ENCODE assay signal across 7 mouse cellular contexts in the genomic region with DNA sequence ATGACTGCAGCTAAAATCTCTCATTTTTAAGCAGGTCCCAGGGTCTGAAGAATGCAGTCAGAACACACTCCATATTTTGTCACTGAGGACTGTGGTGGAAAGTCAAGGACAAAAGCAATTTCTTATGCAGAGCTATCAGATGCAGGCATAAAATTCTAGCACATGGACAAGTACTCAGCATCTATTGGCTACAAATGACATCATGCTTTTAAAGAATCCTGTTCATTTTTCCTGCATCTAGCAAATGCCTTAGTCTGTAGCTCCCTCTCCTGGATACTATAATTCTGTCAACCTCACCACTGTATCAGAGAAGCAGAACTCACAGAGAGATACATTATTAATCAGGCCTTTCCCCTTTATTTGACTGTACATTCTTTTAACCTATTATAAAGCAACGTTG.
DNase-seq lines count a peak whose midpoint lies in the region; ATAC-seq and TF ChIP-seq lines count a peak whose summit lies in the region.

No protein-coding gene starts in this region.

- no peak overlapping the region for H3K4me3 ChIP-seq in neural tube, embryonic 11.5 days (ENCODE audit: low read depth, low read length)
- H3K4me3 ChIP-seq in embryonic facial prominence, embryonic 12.5 days: no peak overlapping the region
- H3K4me3 ChIP-seq in intestine, embryonic 16.5 days (ENCODE audit: low read length): no peak overlapping the region
- no peak overlapping the region for H3K4me3 ChIP-seq in midbrain, postnatal 0 days (ENCODE audit: low read depth, low read length)
- H3K4me3 ChIP-seq in kidney, embryonic 14.5 days (ENCODE audit: low read length): no peak overlapping the region

- H3K27me3 ChIP-seq in neural tube, embryonic 11.5 days (ENCODE audit: control insufficient read depth, insufficient read depth, low read length): no peaks in the 10 kb centered on the region
- no peaks in the 10 kb centered on the region for H3K27me3 ChIP-seq in embryonic facial prominence, embryonic 12.5 days
- H3K27me3 ChIP-seq in intestine, embryonic 16.5 days (replicated peaks; ENCODE audit: control insufficient read depth, insufficient read depth, low read length): no peaks in the 10 kb centered on the region
- no peaks in the 10 kb centered on the region for H3K27me3 ChIP-seq in midbrain, postnatal 0 days (ENCODE audit: insufficient read depth, low read length)
- H3K27me3 ChIP-seq in kidney, embryonic 14.5 days (ENCODE audit: control insufficient read depth, insufficient read depth, low read length): no peaks in the 10 kb centered on the region

- 38% methylated on average over 1 of the region's 1 CpGs for WGBS in neural tube, embryonic 11.5 days
- 37% methylated on average over 1 of the region's 1 CpGs for WGBS in embryonic facial prominence, embryonic 12.5 days
- WGBS in intestine, embryonic 16.5 days: 23% methylated on average over 1 of the region's 1 CpGs
- 32% methylated on average over 1 of the region's 1 CpGs for WGBS in midbrain, postnatal 0 days
- WGBS in kidney, embryonic 14.5 days: 33% methylated on average over 1 of the region's 1 CpGs

- TF ChIP-seq CTCF in midbrain, postnatal 0 days (IDR thresholded peaks at IDR 0.05): peak; percentile 96

- H3K36me3 ChIP-seq in neural tube, embryonic 11.5 days (ENCODE audit: control insufficient read depth, insufficient read depth, low read length): no peaks in the 10 kb centered on the region
- H3K36me3 ChIP-seq in embryonic facial prominence, embryonic 12.5 days: no peaks in the 10 kb centered on the region
- H3K36me3 ChIP-seq in intestine, embryonic 16.5 days (ENCODE audit: control insufficient read depth, insufficient read depth, low read length): peaks cover 5% of the 10 kb centered on the region; the same call in 1 of the 2 replicates
- H3K36me3 ChIP-seq in midbrain, postnatal 0 days (ENCODE audit: insufficient read depth, low read length): no peaks in the 10 kb centered on the region
- H3K36me3 ChIP-seq in kidney, embryonic 14.5 days (ENCODE audit: control insufficient read depth, insufficient read depth, low read length): no peaks in the 10 kb centered on the region

- ATAC-seq in neural tube, embryonic 11.5 days (ENCODE audit: insufficient read depth, low FRiP score, low TSS enrichment): no peak
- 0 out of 2 replicates have a peak, but pooled peaks have one; percentile 67 for ATAC-seq in embryonic facial prominence, embryonic 12.5 days (ENCODE audit: insufficient number of reproducible peaks, insufficient read depth, low FRiP score, low TSS enrichment)
- peak; percentile 28; the same call in 1 of the 2 replicates for ATAC-seq in intestine, embryonic 16.5 days
- ATAC-seq in midbrain, postnatal 0 days (ENCODE audit: low FRiP score): peak; percentile 91
- no peak for ATAC-seq in kidney, embryonic 14.5 days (ENCODE audit: low FRiP score, low TSS enrichment)

- DNase-seq in neural tube, embryonic 11.5 days (ENCODE audit: low spot score): peak; percentile 15
- no peak for DNase-seq in neural tube, embryonic 10.5 days (ENCODE audit: extremely low spot score, low spot score)
- DNase-seq in adipocyte (ENCODE audit: low spot score): peak; percentile 77
- peak; percentile 91 for DNase-seq in midbrain, postnatal 0 days (ENCODE audit: low spot score)

- H3K27ac ChIP-seq in neural tube, embryonic 11.5 days (ENCODE audit: low read depth, low read length): no peak overlapping the region
- H3K27ac ChIP-seq in embryonic facial prominence, embryonic 12.5 days: no peak overlapping the region
- no peak overlapping the region for H3K27ac ChIP-seq in intestine, embryonic 16.5 days (ENCODE audit: low read length)
- H3K27ac ChIP-seq in midbrain, postnatal 0 days (ENCODE audit: low read depth, low read length): peak overlapping the region; percentile 80
- no peak overlapping the region for H3K27ac ChIP-seq in kidney, embryonic 14.5 days (ENCODE audit: low read depth, low read length)

- H3K9me3 ChIP-seq in neural tube, embryonic 11.5 days (ENCODE audit: control insufficient read depth, low read length): no peaks in the 10 kb centered on the region
- H3K9me3 ChIP-seq in embryonic facial prominence, embryonic 12.5 days: no peaks in the 10 kb centered on the region
- no peaks in the 10 kb centered on the region for H3K9me3 ChIP-seq in intestine, embryonic 16.5 days (ENCODE audit: control insufficient read depth, low read length)
- no peaks in the 10 kb centered on the region for H3K9me3 ChIP-seq in midbrain, postnatal 0 days (ENCODE audit: low read length)
- no peaks in the 10 kb centered on the region for H3K9me3 ChIP-seq in kidney, embryonic 14.5 days (ENCODE audit: control insufficient read depth, low read length)

- no peaks in the 10 kb centered on the region for H3K4me1 ChIP-seq in neural tube, embryonic 11.5 days (ENCODE audit: control insufficient read depth, insufficient read depth, low read length)
- no peaks in the 10 kb centered on the region for H3K4me1 ChIP-seq in embryonic facial prominence, embryonic 12.5 days
- no peaks in the 10 kb centered on the region for H3K4me1 ChIP-seq in intestine, embryonic 16.5 days (ENCODE audit: control insufficient read depth, insufficient read depth, low read length)
- H3K4me1 ChIP-seq in midbrain, postnatal 0 days (ENCODE audit: insufficient read depth, low read length): peaks cover 6% of the 10 kb centered on the region; the same call in 1 of the 2 replicates
- H3K4me1 ChIP-seq in kidney, embryonic 14.5 days (ENCODE audit: control insufficient read depth, insufficient read depth, low read length): no peaks in the 10 kb centered on the region

- no peak overlapping the region for H3K9ac ChIP-seq in neural tube, embryonic 11.5 days (ENCODE audit: low read length)
- H3K9ac ChIP-seq in embryonic facial prominence, embryonic 12.5 days: no peak overlapping the region
- no peak overlapping the region for H3K9ac ChIP-seq in intestine, embryonic 16.5 days (ENCODE audit: low read depth, low read length)
- H3K9ac ChIP-seq in midbrain, postnatal 0 days (replicated peaks; ENCODE audit: low read length, poor library complexity, severe bottlenecking): no peak overlapping the region
- no peak overlapping the region for H3K9ac ChIP-seq in kidney, embryonic 14.5 days (ENCODE audit: low read depth, low read length)

- no peak overlapping the region for H3K4me2 ChIP-seq in neural tube, embryonic 11.5 days (ENCODE audit: low read depth)
- H3K4me2 ChIP-seq in embryonic facial prominence, embryonic 12.5 days (replicated peaks): no peak overlapping the region
- H3K4me2 ChIP-seq in intestine, embryonic 16.5 days (ENCODE audit: low read depth, low read length): no peak overlapping the region
- H3K4me2 ChIP-seq in midbrain, postnatal 0 days (ENCODE audit: low read depth, low read length, poor library complexity, severe bottlenecking): no peak overlapping the region
- no peak overlapping the region for H3K4me2 ChIP-seq in kidney, embryonic 14.5 days (replicated peaks; ENCODE audit: low read depth, low read length)

Comparison
In these comparisons a context has a peak if more than half of its experiments do, and no peak if none do; other contexts are left out.
1. ATAC-seq: peak in embryonic facial prominence, embryonic 12.5 days (single experiment), intestine, embryonic 16.5 days (single experiment) and midbrain, postnatal 0 days (single experiment); none in neural tube, embryonic 11.5 days (single experiment) and kidney, embryonic 14.5 days (single experiment).